Mouse (Mus musculus) gastrocnemius, postnatal 36 days (tissue): ENCODE data around the gene Fibin. TPM values are rescaled to one million over a fixed set of nuclear protein-coding genes. Genes with fewer than 3 reads are reported as not detected.

Source experiments
- DNase-seq, 2 experiments: peaks; one replicate each; pipeline ENCODE4 v3.0.0; 2022
- intact Hi-C: fragments of 180-260 bp; cut with DNase I; formaldehyde crosslinking; loops from one replicate; pipeline ENCODE4 v1.15.1; 2025
- total RNA-seq, 2 experiments: library from RNA; stranded (reverse); gene quantifications; 2 replicates each; pipeline ENCODE4 v1.2.3; 2021

Fibin gene
- total RNA-seq, 2 experiments from 2014 or later, result 13.9 to 18.6 TPM

- intact Hi-C loops, result no loop called here
Measured at GRCm38 (mm10) chr2:110316116-110316883, 46.7 kb downstream of the Fibin start.

GRCm38 (mm10) chr2:110314509-110315155 is 48.4 kb downstream of the Fibin start, which contains the start of gene Bbox1:
TSS of gene Bbox1 (minus strand) at chr2:110314560.
- DNase-seq, result no peak
- intact Hi-C loops, result no loop called here

More at GRCm38 (mm10) chr2:110316116-110316883, 46.7 kb downstream of the Fibin start:
- no peak for DNase-seq

GRCm38 (mm10) chr2:110314074-110314473 is 48.9 kb downstream of the Fibin start:
- no peak for DNase-seq
- intact Hi-C loops, result no loop called here

- DNase-seq, result no peak
- intact Hi-C loops, result no loop called here
Measured at GRCm38 (mm10) chr2:110313305-110313824, 49.6 kb downstream of the Fibin start.

Other genes with a start within 250 kb of the Fibin start
- under 1 TPM in 1 of 2 experiments, not detected in 1; 0.23 TPM for gene Bbox1, start 48.6 kb downstream of the Fibin start, total RNA-seq
- not detected for gene Slc5a12, start 234.1 kb upstream of the Fibin start, total RNA-seq